Mouse (Mus musculus) forebrain, postnatal 0 days (tissue): ENCODE data around the gene Mgat5. TPM values are rescaled to one million over a fixed set of nuclear protein-coding genes. Genes with fewer than 3 reads are reported as not detected.

Source experiments
- ATAC-seq: fragments of 200-750 bp; cut with Nextera tagmentation; 2 replicates; pipeline ENCODE4 v1.8.0; 2017; ENCODE audit warnings: mild to moderate bottlenecking, moderate library complexity
- DNase-seq: peaks from one replicate; pipeline ENCODE4 v3.0.0-alpha.2; 2015
- H3K27ac ChIP-seq: fragments of 300-500 bp; sonication (generic); 2 replicates; pipeline ENCODE4 v1.5.1; 2014; ENCODE audit warnings: low read depth, mild to moderate bottlenecking, antibody characterized with exemption, low read length, moderate library complexity, mixed read lengths
- H3K27me3 ChIP-seq: fragments of 300-500 bp; sonication (generic); 2 replicates; pipeline ENCODE4 v1.6.1; 2014; ENCODE audit warnings: mild to moderate bottlenecking, low read length, mixed read lengths; ENCODE audit not compliant: insufficient read depth
- H3K36me3 ChIP-seq: fragments of 300-500 bp; sonication (generic); 2 replicates; pipeline ENCODE4 v1.6.1; 2014; ENCODE audit warnings: mild to moderate bottlenecking, moderate library complexity; ENCODE audit not compliant: insufficient read depth
- H3K4me1 ChIP-seq: fragments of 300-500 bp; sonication (generic); 2 replicates; pipeline ENCODE4 v1.6.1; 2014; ENCODE audit warnings: antibody characterized with exemption; ENCODE audit not compliant: insufficient read depth
- H3K4me2 ChIP-seq: fragments of 300-500 bp; sonication (generic); 2 replicates; pipeline ENCODE4 v1.6.1; 2014; ENCODE audit warnings: low read depth, mild to moderate bottlenecking, moderate library complexity
- H3K4me3 ChIP-seq: fragments of 300-500 bp; sonication (generic); 2 replicates; pipeline ENCODE4 v1.5.1; 2014; ENCODE audit warnings: low read depth, low read length, mixed read lengths
- H3K9ac ChIP-seq: fragments of 300-500 bp; sonication (generic); 2 replicates; pipeline ENCODE4 v1.6.1; 2014; ENCODE audit warnings: mild to moderate bottlenecking
- H3K9me3 ChIP-seq: fragments of 300-500 bp; sonication (generic); 2 replicates; pipeline ENCODE4 v1.6.1; 2016; ENCODE audit warnings: low read length
- CTCF ChIP-seq: sonication (generic); IDR thresholded peaks from 2 replicates; pipeline ENCODE4 v1.5.1; 2016; ENCODE audit warnings: antibody characterized with exemption, control low read depth, low read depth
- WGBS: fragments of 180-500 bp; shearing (Covaris S2); extraction: QIAGEN DNeasy Blood & Tissue Kit; methylation state at CpG from one replicate; pipeline ENCODE4 v1.1.7; 2014; 5-methylcytosine and 5-hydroxymethylcytosine counted together
- polyA plus RNA-seq: library from polyadenylated mRNA; unstranded; fragments of >200 nt; fragmentation: Nextera tagmentation; extraction: Ambion mirVana; gene quantifications from 2 replicates; pipeline ENCODE4 v1.2.1, GENCODE M21; 2015
- total RNA-seq: library from RNA; depleted of rRNA; stranded (reverse); fragments of >200 nt; gene quantifications from 2 replicates; pipeline ENCODE4 v1.2.3, GENCODE M21; 2014

Mgat5 gene
- total and polyA plus RNA-seq, 2 experiments from 2014 or later, result 9.3 to 42.9 TPM

- Histone ChIP-seq H3K9ac (no peak overlapping the region), H3K9me3 (no peaks in the 10 kb centered on the region), H3K4me1 (peaks cover 3% of the 10 kb centered on the region; the same call in 1 of the 2 replicates), H3K4me2 (no peak overlapping the region), H3K36me3 (peaks cover 3% of the 10 kb centered on the region; the same call in 1 of the 2 replicates), H3K4me3 (no peak overlapping the region), H3K27me3 (no peaks in the 10 kb centered on the region), H3K27ac (no peak overlapping the region)
- ATAC-seq (no peak), DNase-seq (no peak)
- 32% methylated on average over 4 of the region's 4 CpGs for WGBS
- TF ChIP-seq CTCF, result no peak
Measured at GRCm38 (mm10) chr1:127380140-127380539, 175.3 kb downstream of the Mgat5 start.

GRCm38 (mm10) chr1:127380749-127381501 is 176.1 kb downstream of the Mgat5 start:
- ATAC-seq (peak; percentile 61), DNase-seq (peak; percentile 32)
- 38% methylated on average over 13 of the region's 13 CpGs for WGBS
- H3K36me3 ChIP-seq, result peaks cover 3% of the 10 kb centered on the region; the same call in 1 of the 2 replicates
- H3K27me3 ChIP-seq, result no peaks in the 10 kb centered on the region
- H3K4me3 ChIP-seq, result no peak overlapping the region
- no peak overlapping the region for H3K9ac ChIP-seq
- H3K9me3 ChIP-seq, result no peaks in the 10 kb centered on the region
- H3K4me2 ChIP-seq, result no peak overlapping the region
- no peak for TF ChIP-seq CTCF
- peaks cover 3% of the 10 kb centered on the region; the same call in 1 of the 2 replicates for H3K4me1 ChIP-seq
- H3K27ac ChIP-seq, result no peak overlapping the region

DNA sequence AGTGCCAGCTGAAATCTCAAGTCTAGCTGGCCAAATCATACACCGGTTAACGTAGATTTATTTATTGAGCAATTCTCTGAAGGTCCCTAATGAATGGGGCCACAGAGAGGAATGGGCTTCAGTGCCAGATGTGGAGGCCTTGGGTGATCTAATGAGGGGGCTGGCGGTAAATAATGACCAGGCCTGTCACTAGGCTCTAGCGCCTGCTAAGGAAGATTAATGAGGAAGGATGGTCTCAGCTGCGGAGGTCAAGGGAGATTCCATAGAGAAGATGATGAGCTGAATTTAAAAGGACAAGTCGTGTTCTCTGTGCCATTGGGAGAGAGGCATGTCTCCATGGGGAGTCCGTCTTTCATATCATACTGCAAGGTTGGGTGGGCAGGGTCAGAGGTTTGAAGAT is 178.3 kb downstream of the Mgat5 start:
- Histone ChIP-seq H3K4me2 (no peak overlapping the region), H3K4me1 (peaks cover 3% of the 10 kb centered on the region; the same call in 1 of the 2 replicates), H3K9me3 (no peaks in the 10 kb centered on the region), H3K4me3 (no peak overlapping the region), H3K27ac (no peak overlapping the region), H3K36me3 (peaks cover 8% of the 10 kb centered on the region), H3K27me3 (no peaks in the 10 kb centered on the region), H3K9ac (no peak overlapping the region)
- no peak for TF ChIP-seq CTCF
- WGBS, result 91% methylated on average over 7 of the region's 7 CpGs
- ATAC-seq (no peak), DNase-seq (no peak)

DNA sequence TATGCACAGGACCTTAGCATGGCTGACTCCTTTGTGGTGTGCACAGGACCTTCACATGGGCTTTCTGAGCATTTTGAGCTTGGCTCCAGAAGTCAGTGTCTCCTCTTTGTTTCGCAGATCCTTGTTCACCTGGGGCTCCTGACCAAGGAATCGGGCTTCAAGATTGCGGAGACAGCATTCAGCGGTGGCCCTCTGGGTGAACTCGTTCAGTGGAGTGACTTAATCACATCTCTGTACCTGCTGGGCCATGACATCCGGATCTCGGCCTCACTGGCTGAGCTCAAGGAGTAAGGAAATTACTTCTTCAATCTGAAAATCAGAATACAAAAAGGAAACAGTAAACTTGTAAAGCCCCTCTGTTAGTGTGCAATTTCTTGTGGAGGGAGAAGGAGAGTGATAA is 182.4 kb downstream of the Mgat5 start:
- no peaks in the 10 kb centered on the region for H3K27me3 ChIP-seq
- no peak overlapping the region for H3K27ac ChIP-seq
- H3K36me3 ChIP-seq, result peaks cover 27% of the 10 kb centered on the region
- no peaks in the 10 kb centered on the region for H3K9me3 ChIP-seq
- H3K4me1 ChIP-seq, result no peaks in the 10 kb centered on the region
- no peak overlapping the region for H3K4me3 ChIP-seq
- DNase-seq (no peak), ATAC-seq (no peak)
- H3K4me2 ChIP-seq, result no peak overlapping the region
- H3K9ac ChIP-seq, result no peak overlapping the region
- WGBS, result 80% methylated on average over 7 of the region's 7 CpGs
- TF ChIP-seq CTCF, result no peak

DNA sequence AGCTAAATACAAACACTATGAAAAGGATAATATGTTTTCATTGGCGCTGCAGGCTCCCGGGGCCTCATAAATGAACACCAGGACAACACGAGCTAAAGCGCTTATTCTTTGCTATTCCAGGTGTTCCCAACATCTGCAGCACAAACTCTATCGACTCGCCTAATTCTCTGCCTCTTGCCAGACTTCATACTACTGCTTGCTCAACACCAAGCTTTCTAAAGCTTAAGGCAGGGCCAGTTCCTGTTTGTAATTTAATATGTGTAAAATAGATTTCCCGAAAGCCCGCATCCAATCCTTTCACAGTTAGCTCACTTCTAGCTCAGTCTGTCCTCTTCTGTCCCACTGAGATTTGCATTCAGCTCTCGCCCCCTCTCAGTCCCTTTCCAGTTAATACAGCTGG is 182.8 kb downstream of the Mgat5 start:
- ATAC-seq, result no peak
- DNase-seq, result no peak
- Histone ChIP-seq H3K36me3 (peaks cover 31% of the 10 kb centered on the region), H3K4me3 (no peak overlapping the region), H3K4me1 (no peaks in the 10 kb centered on the region), H3K9me3 (no peaks in the 10 kb centered on the region), H3K27ac (no peak overlapping the region), H3K27me3 (no peaks in the 10 kb centered on the region), H3K9ac (no peak overlapping the region), H3K4me2 (no peak overlapping the region)
- 82% methylated on average over 9 of the region's 9 CpGs for WGBS
- no peak for TF ChIP-seq CTCF

DNA sequence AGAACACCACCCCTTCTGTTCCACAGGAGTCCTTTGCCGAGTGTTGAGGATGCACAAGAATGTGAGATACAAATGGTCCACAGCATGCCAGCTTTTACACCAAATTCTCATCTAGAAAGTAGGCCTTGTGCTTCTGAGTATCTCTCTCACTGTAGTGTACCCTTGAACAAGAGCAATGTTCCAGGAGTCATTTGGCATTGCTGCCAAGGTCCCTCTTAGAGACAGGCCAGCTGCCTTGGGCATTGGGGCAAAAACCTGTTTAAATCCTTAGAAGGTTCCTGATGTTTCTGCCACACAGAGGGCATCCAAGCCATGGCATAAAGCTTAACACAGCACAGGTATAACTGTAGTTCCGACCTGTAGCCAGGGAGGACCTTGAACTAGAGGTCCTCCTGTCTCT is 189.9 kb downstream of the Mgat5 start:
- no peak for ATAC-seq
- H3K4me3 ChIP-seq, result no peak overlapping the region
- H3K27me3 ChIP-seq, result no peaks in the 10 kb centered on the region

GRCm38 (mm10) chr1:127395724-127396123 is 190.9 kb downstream of the Mgat5 start:
- Histone ChIP-seq H3K4me1 (no peaks in the 10 kb centered on the region), H3K9me3 (no peaks in the 10 kb centered on the region), H3K27ac (no peak overlapping the region), H3K4me3 (no peak overlapping the region), H3K9ac (no peak overlapping the region), H3K27me3 (no peaks in the 10 kb centered on the region), H3K4me2 (no peak overlapping the region), H3K36me3 (peaks cover 18% of the 10 kb centered on the region; the same call in 1 of the 2 replicates)
- peak; percentile 69; the same call in 1 of the 2 replicates for ATAC-seq
- 78% methylated on average over 5 of the region's 5 CpGs for WGBS
- peak; percentile 45 for DNase-seq
- no peak for TF ChIP-seq CTCF

More for the DNA sequence above, 189.9 kb downstream of the Mgat5 start:
- no peak for DNase-seq
- TF ChIP-seq CTCF, result no peak
- Histone ChIP-seq H3K4me1 (no peaks in the 10 kb centered on the region), H3K9me3 (no peaks in the 10 kb centered on the region), H3K4me2 (no peak overlapping the region), H3K36me3 (peaks cover 23% of the 10 kb centered on the region), H3K27ac (no peak overlapping the region), H3K9ac (no peak overlapping the region)
- 95% methylated on average over 2 of the region's 2 CpGs for WGBS
